Mouse (Mus musculus): ENCODE results near the gene Gprc5a.

- TF ChIP-seq CTCF (IDR thresholded peaks at IDR 0.05; ENCODE audit: insufficient read depth, low read length) (no peak), POLR2A (IDR thresholded peaks at IDR 0.05; ENCODE audit: borderline replicate concordance, extremely low read depth, low read depth, low read length) (no peak)
Measured at GRCm38 (mm10) chr6:135021633-135022032, 43.8 kb upstream of the Gprc5a start.
